Mouse (Mus musculus) heart, embryonic 15.5 days (tissue): ENCODE data around the gene Gm21970. TPM values are rescaled to one million over a fixed set of nuclear protein-coding genes. Genes with fewer than 3 reads are reported as not detected.

Experiments used
- polyA plus RNA-seq: library from polyadenylated mRNA; unstranded; fragments of >200 nt; fragmentation: Nextera tagmentation; extraction: Ambion mirVana; gene quantifications from 2 replicates; pipeline ENCODE4 v1.2.1, GENCODE M21; 2015

Gm21970 gene
- polyA plus RNA-seq, 1 experiment from 2014 or later, result not detected

Other genes starting within 250 kb of the Gm21970 start
- not detected in 2 replicates for gene Olig2, start 166.3 kb upstream of the Gm21970 start, polyA plus RNA-seq
- gene Olig1, start 121.9 kb upstream of the Gm21970 start, polyA plus RNA-seq, result 0.11 TPM in 2 replicates
- gene Ifnar2, start 18.9 kb upstream of the Gm21970 start, polyA plus RNA-seq, result 52.5 and 58.9 TPM in 2 replicates
- 57.9 and 58.9 TPM in 2 replicates for gene Il10rb, start 14.4 kb downstream of the Gm21970 start, polyA plus RNA-seq
- 32.7 and 43.0 TPM in 2 replicates for gene Ifnar1, start 93.5 kb downstream of the Gm21970 start, polyA plus RNA-seq
- gene Ifngr2, start 155.4 kb downstream of the Gm21970 start, polyA plus RNA-seq, result 114 and 129 TPM in 2 replicates
- gene Tmem50b, start 206.1 kb downstream of the Gm21970 start, polyA plus RNA-seq, result 55.7 and 59.1 TPM in 2 replicates
- 4.6 and 7.0 TPM in 2 replicates for gene Dnajc28, start 227.3 kb downstream of the Gm21970 start, polyA plus RNA-seq